Mouse (Mus musculus) megakaryocyte, embryonic 14.5 days (primary cell): ENCODE measurements around the gene Vapb. TPM values are rescaled to one million over a fixed set of nuclear protein-coding genes. Genes with fewer than 3 reads are reported as not detected.

Experiments used
- H3K27me3 ChIP-seq: replicated peaks from 2 replicates; pipeline ENCODE3; 2012; ENCODE audit warnings: inconsistent platforms
- H3K36me3 ChIP-seq: replicated peaks from 2 replicates; pipeline ENCODE3; 2012; ENCODE audit warnings: low read length, inconsistent platforms, mixed read lengths
- H3K4me1 ChIP-seq: 2 replicates; pipeline ENCODE4 v1.6.1; 2012; ENCODE audit warnings: inconsistent platforms
- H3K4me3 ChIP-seq: replicated peaks from 2 replicates; pipeline ENCODE3; 2012; ENCODE audit warnings: moderate library complexity, mild to moderate bottlenecking, inconsistent platforms
- H3K9me3 ChIP-seq: 2 replicates; pipeline ENCODE4 v1.6.1; 2012; ENCODE audit warnings: inconsistent platforms
- FLI1 ChIP-seq: IDR thresholded peaks from 2 replicates; pipeline ENCODE4 v1.6.1; 2012; ENCODE audit warnings: low read length, inconsistent platforms, mixed read lengths
- GATA1 ChIP-seq: IDR thresholded peaks from 3 replicates; pipeline ENCODE4 v1.6.1; 2012; ENCODE audit warnings: mixed read lengths, low read length, inconsistent platforms, borderline replicate concordance
- polyA plus RNA-seq: library from polyadenylated mRNA; stranded (reverse); fragments of >175 nt; gene quantifications from 2 replicates; pipeline ENCODE4 v1.2.3, GENCODE M21; 2012; ENCODE audit warnings: low replicate concordance; ENCODE audit not compliant: insufficient read depth

Gene Vapb
- polyA plus RNA-seq, 1 experiment: 36.2 TPM

DNA sequence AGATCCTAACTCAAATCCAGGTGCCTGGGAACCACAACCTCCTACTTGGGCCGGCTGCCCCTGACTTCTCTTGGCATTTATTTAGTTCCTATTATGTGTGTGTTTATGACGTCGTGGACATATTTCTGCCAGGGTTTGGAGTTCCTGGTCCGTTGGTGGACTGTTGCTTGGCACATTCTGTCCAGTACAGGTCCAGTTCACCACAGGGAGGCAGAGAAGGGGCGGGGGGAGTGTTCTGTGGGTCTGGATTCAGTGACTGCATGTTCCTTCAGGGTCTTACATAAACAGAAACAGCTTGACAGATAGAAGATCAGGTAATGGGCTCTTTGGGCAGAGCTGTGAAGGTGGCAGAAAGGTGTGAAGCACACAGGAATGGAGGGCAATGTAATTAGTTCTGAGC, 75.8 kb downstream of the Vapb start:
- Histone ChIP-seq H3K4me1 (no peaks in the 10 kb centered on the region), H3K27me3 (peaks cover 7% of the 10 kb centered on the region), H3K4me3 (no peak overlapping the region), H3K36me3 (no peaks in the 10 kb centered on the region), H3K9me3 (peaks cover 25% of the 10 kb centered on the region)
- TF ChIP-seq FLI1 (no peak), GATA1 (no peak)

DNA sequence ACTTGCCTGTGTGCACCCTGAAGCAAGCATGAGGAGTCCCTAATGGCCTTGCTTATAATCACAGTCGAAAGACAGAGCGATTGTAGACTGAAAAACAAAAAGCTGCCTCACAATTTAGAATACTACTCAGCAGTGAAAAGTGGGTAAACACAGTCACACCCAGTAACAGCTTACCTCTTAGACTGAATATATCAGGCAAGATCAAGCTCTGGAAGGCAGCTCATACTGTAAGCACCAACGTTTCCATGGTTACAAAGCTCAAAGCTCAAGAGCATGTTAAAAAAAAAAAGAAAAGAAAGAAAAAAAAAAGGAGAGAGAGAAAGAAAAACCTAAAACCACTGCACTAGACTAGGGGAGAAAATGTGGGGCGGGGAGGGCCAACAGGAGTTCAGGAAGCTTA, 89.0 kb downstream of the Vapb start:
- Histone ChIP-seq H3K27me3 (no peaks in the 10 kb centered on the region), H3K36me3 (no peaks in the 10 kb centered on the region), H3K9me3 (peaks cover 24% of the 10 kb centered on the region), H3K4me1 (no peaks in the 10 kb centered on the region), H3K4me3 (no peak overlapping the region)
- no peak for TF ChIP-seq GATA1
- no peak for TF ChIP-seq FLI1

DNA sequence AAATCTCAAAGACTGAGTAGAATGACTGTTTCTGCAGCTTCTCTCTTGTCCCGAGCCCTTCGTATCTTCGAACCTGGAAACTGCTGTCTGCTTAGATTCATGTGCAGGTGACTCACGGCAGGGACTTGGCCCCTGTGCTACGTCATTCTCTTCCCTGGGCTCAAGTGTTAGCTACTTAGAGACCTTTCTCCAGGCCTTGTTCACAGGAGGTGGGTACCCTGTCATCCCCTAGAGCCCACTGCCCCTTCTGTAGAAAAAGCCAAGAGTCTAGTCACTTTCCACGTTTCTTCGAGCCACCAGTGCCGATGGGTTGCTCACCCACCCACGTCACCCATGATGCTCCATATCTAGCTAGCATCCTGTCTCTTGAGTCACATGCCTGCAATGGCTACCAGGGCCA, 89.9 kb downstream of the Vapb start:
- Histone ChIP-seq H3K4me1 (no peaks in the 10 kb centered on the region), H3K36me3 (no peaks in the 10 kb centered on the region), H3K27me3 (no peaks in the 10 kb centered on the region), H3K4me3 (no peak overlapping the region), H3K9me3 (peaks cover 16% of the 10 kb centered on the region)
- TF ChIP-seq GATA1 (no peak), FLI1 (no peak)

DNA sequence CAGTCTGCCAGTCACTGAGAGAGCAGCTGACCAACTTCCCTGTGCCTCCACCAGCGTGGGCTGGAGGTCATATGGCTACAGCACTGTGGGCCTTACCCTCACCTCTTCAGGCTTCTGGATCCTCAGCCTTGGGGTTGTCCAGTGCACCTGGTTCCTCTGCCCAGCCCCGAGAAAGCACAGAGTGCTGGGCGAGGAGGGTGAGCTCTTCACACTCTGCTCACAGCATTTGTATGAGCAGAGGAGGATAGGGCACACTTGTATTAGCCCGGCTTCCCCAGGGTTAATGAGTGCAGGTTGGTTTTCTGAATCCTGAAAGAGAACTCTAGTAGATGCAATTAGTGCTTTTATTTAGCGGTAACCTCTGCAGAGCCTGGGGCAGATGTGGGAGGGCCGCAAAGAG, 90.8 kb downstream of the Vapb start:
- Histone ChIP-seq H3K4me3 (no peak overlapping the region), H3K27me3 (no peaks in the 10 kb centered on the region)

DNA sequence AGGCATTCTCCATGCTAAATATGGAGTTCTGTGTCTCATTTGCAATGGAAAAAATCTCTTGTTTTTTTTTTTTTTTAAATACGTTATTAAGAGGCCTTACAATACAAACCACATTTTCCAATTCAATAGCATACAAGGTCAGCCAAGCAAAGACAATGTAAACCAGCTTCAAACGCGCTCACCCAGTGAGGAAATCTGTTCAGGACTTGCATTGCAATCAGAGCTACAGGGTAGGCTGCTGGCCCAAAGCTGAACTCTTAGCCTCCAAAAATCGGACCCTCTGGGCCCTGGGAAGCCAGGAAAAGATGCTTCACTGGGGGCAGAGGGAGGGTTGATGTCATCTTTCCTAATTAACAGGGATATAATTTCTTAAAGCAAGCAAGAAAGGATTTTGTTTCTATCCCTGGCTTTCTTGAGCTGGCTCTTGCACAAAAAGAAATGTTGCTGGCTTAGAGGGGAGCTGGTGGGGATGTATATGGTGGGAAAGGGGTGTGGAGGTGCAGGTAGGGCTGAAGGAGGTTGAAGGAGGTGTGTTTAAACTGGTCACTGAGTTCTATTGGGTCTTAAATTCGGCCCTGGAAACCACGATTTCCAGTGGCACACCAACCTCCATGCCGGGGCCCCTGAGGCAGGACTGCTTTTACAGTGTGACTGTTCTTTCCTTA, 95.6 kb downstream of the Vapb start:
- Histone ChIP-seq H3K4me1 (no peaks in the 10 kb centered on the region), H3K9me3 (peaks cover 7% of the 10 kb centered on the region; the same call in 1 of the 2 replicates), H3K4me3 (no peak overlapping the region), H3K27me3 (no peaks in the 10 kb centered on the region), H3K36me3 (no peaks in the 10 kb centered on the region)
- TF ChIP-seq GATA1: no peak
- no peak for TF ChIP-seq FLI1

More for the DNA sequence above, 90.8 kb downstream of the Vapb start:
- Histone ChIP-seq H3K36me3 (no peaks in the 10 kb centered on the region), H3K9me3 (peaks cover 10% of the 10 kb centered on the region; the same call in 1 of the 2 replicates), H3K4me1 (no peaks in the 10 kb centered on the region)
- TF ChIP-seq FLI1 (no peak), GATA1 (no peak)

Other genes with a start within 250 kb of the Vapb start
- gene 1700021F07Rik, start 214.9 kb upstream of the Vapb start, polyA plus RNA-seq: not detected in 2 replicates
- gene Ankrd60, start 159.1 kb upstream of the Vapb start, polyA plus RNA-seq: 0.34 TPM in 1 of 2 replicates, not detected in the other
- gene Rab22a, start 77.8 kb upstream of the Vapb start, polyA plus RNA-seq: 19.3 and 26.1 TPM in 2 replicates
- not detected in 2 replicates for gene 1700010B08Rik, start 18.1 kb upstream of the Vapb start, polyA plus RNA-seq